12 mouse cellular contexts compared by ENCODE assay signal in genomic region chr15:40113888-40114576, GRCm38 (mm10). TPM values are rescaled to one million over a fixed set of nuclear protein-coding genes. Genes with fewer than 3 reads are reported as not detected.
A peak's percentile ranks its signal among the peaks of the same experiment; 100 is the strongest.
DNase-seq lines count a peak whose midpoint lies in the region; ATAC-seq and TF ChIP-seq lines count a peak whose summit lies in the region.
"Had no signal": no experiment of that assay in that cellular context is flagged by ENCODE, and none has a peak within 500 bp of the region (broad histone marks: within the 10 kb centered on the region; RNA-seq: fewer than 3 reads in every experiment).

No protein-coding gene starts in this region.

- no peak overlapping the region for H3K9ac ChIP-seq in kidney, embryonic 16.5 days (replicated peaks; ENCODE audit: low read length)
- H3K9ac ChIP-seq in forebrain, embryonic 11.5 days (ENCODE audit: low read length), result peak overlapping the region; percentile 3; the same call in 1 of the 2 replicates
- H3K9ac ChIP-seq in limb, embryonic 15.5 days, result no peak overlapping the region

- peak overlapping the region; percentile 20; the same call in 1 of the 2 replicates for H3K4me2 ChIP-seq in kidney, embryonic 16.5 days (replicated peaks; ENCODE audit: low read depth, low read length)
- H3K4me2 ChIP-seq in forebrain, embryonic 11.5 days (ENCODE audit: low read depth, low read length, severe bottlenecking), result peak overlapping the region; percentile 53; the same call in 1 of the 2 replicates
- peak overlapping the region; percentile 35 for H3K4me2 ChIP-seq in limb, embryonic 15.5 days

- H3K36me3 ChIP-seq in kidney, embryonic 16.5 days (ENCODE audit: insufficient read depth, low read length), result no peaks in the 10 kb centered on the region
- H3K36me3 ChIP-seq in forebrain, embryonic 11.5 days (ENCODE audit: control insufficient read depth, insufficient read depth, low read length), result no peaks in the 10 kb centered on the region
- H3K36me3 ChIP-seq in limb, embryonic 15.5 days, result no peaks in the 10 kb centered on the region

- H3K27me3 ChIP-seq in kidney, embryonic 16.5 days (ENCODE audit: insufficient read depth, low read length), result no peaks in the 10 kb centered on the region
- H3K27me3 ChIP-seq in forebrain, embryonic 11.5 days (ENCODE audit: control insufficient read depth, insufficient read depth, low read length), result no peaks in the 10 kb centered on the region
- H3K27me3 ChIP-seq in limb, embryonic 15.5 days, result no peaks in the 10 kb centered on the region

- no peak overlapping the region for H3K4me3 ChIP-seq in kidney, embryonic 16.5 days (ENCODE audit: low read length)
- H3K4me3 ChIP-seq in forebrain, embryonic 11.5 days (ENCODE audit: low read depth, low read length), result peak overlapping the region; percentile 10; the same call in 1 of the 2 replicates
- no peak overlapping the region for H3K4me3 ChIP-seq in limb, embryonic 15.5 days
- no peak overlapping the region for H3K4me3 ChIP-seq in gastrocnemius, adult 2 months

- no peak for DNase-seq in kidney, adult 8-10 months
- DNase-seq in brain, adult 2 months (ENCODE audit: low read depth, low spot score), result peak; percentile 74
- DNase-seq in forebrain, embryonic 11.5 days (ENCODE audit: low spot score), result no peak
- no peak for DNase-seq in MN1 (ENCODE audit: low spot score)
- DNase-seq in natural killer cell, adult 2 months (ENCODE audit: low spot score in 2 of 2), result no peak
- DNase-seq in gastrocnemius, adult 2 months, result no peak
- DNase-seq: kidney, postnatal 10 days; lung, postnatal 10 days; thymus, postnatal 36 days had no signal

- 55% methylated on average over 15 of the region's 18 CpGs for WGBS in kidney, embryonic 16.5 days
- WGBS in forebrain, embryonic 11.5 days, result 12% methylated on average over 16 of the region's 18 CpGs
- WGBS in limb, embryonic 15.5 days, result 47% methylated on average over 14 of the region's 18 CpGs

- no peak overlapping the region for H3K27ac ChIP-seq in kidney, embryonic 16.5 days (ENCODE audit: low read length)
- no peak overlapping the region for H3K27ac ChIP-seq in forebrain, embryonic 11.5 days (ENCODE audit: low read depth, low read length)
- no peak overlapping the region for H3K27ac ChIP-seq in limb, embryonic 15.5 days
- no peak overlapping the region for H3K27ac ChIP-seq in gastrocnemius, adult 2 months

- no peak for TF ChIP-seq CTCF in gastrocnemius, adult 2 months (IDR thresholded peaks at IDR 0.05)

- intact Hi-C loops in gastrocnemius, adult 2 months (cut with DNase I), result no loop called here

- no peaks in the 10 kb centered on the region for H3K4me1 ChIP-seq in kidney, embryonic 16.5 days (ENCODE audit: insufficient read depth, low read length)
- H3K4me1 ChIP-seq in forebrain, embryonic 11.5 days (replicated peaks; ENCODE audit: control insufficient read depth, insufficient read depth, low read length), result peaks cover 10% of the 10 kb centered on the region; the same call in 1 of the 2 replicates
- H3K4me1 ChIP-seq in limb, embryonic 15.5 days, result peaks cover 4% of the 10 kb centered on the region; the same call in 1 of the 2 replicates

- no peak for ATAC-seq in kidney, embryonic 16.5 days (ENCODE audit: low FRiP score, low TSS enrichment)
- peak; percentile 42; the same call in 1 of the 2 replicates for ATAC-seq in forebrain, embryonic 11.5 days (replicated peaks; ENCODE audit: low FRiP score)
- no peak for ATAC-seq in limb, embryonic 15.5 days (ENCODE audit: insufficient number of reproducible peaks, low FRiP score, low TSS enrichment, low read depth)

- H3K9me3 ChIP-seq in kidney, embryonic 16.5 days (ENCODE audit: low read length), result no peaks in the 10 kb centered on the region
- H3K9me3 ChIP-seq in forebrain, embryonic 11.5 days (ENCODE audit: control insufficient read depth, low read length), result no peaks in the 10 kb centered on the region
- no peaks in the 10 kb centered on the region for H3K9me3 ChIP-seq in limb, embryonic 15.5 days

RNA-seq across cellular contexts. Expression of gene 9330182O14Rik, which starts 20.1 kb away (rescaled TPM):
- polyA plus RNA-seq in kidney, embryonic 16.5 days (2015; fragmentation: Nextera tagmentation; extraction: Ambion mirVana), result not detected in 2 replicates
- polyA plus RNA-seq in forebrain, embryonic 11.5 days (2014; fragmentation: Nextera tagmentation; extraction: Ambion mirVana), result not detected in 2 replicates
- polyA plus RNA-seq in limb, embryonic 15.5 days (2015; fragmentation: Nextera tagmentation; extraction: Ambion mirVana), result not detected in 2 replicates
- not detected for total RNA-seq in gastrocnemius, adult 2 months (2021)
- total RNA-seq: ES-E14 had no signal
